Mouse (Mus musculus) midbrain, embryonic 15.5 days (tissue): ENCODE data around the gene Pja2. TPM values are rescaled to one million over a fixed set of nuclear protein-coding genes. Genes with fewer than 3 reads are reported as not detected.

Experiments
- microRNA-seq: library from miRNA; unstranded; fragments of <30 nt; microRNA quantifications from one replicate; pipeline ENCODE4, GENCODE M21; 2016
- polyA plus RNA-seq: library from polyadenylated mRNA; unstranded; fragments of >200 nt; fragmentation: Nextera tagmentation; extraction: Ambion mirVana; gene quantifications from 2 replicates; pipeline ENCODE4 v1.2.1, GENCODE M21; 2015

Gene Pja2
- polyA plus RNA-seq, 1 experiment from 2014 or later, result 186 TPM

Small RNA genes within 50 kb of the gene (microRNA-seq; reads per million reads assigned to microRNA genes)
- gene Gm24194, result not detected
